Mouse (Mus musculus): ENCODE measurements at regions not wholly inside any gene's neighbourhood (a gene's known extent, or its start where the extent isn't known, plus 50 kb on each side); places are given as distances from the start of the nearest gene placed in this dataset.

DNA sequence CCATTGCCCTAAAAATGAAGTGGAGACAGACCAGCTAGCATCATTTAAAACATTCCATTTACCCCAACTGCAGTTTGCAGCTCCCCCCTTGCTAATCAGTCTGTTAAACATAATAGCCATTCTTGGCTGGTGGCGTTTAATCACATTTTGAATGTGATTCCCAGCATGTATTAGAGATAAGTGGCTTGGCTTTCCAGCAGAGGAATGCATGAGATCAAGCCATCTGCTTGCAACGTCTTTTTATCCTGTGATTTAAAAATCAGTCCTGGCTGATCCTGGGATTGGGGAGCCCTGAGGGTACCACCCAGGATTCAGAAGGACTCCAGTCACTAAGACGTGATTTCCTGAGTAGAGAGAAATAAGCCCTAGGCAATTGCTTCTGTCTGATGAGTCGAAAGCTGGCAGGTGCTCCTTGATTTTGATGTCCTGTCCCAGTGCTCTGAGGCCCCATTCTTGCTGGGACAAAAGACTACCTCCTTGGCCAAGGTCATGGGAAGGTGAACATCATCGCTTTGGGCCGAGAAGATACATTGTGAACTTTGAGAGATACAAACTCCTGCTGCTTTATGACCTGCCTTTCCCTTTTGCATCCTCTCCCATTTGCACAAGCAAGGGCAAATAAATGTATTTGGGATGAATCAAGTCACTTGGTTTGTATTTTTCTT lies 623.8 kb downstream of the Tmem132b start:
- no peak for DNase-seq (ENCODE audit: low spot score)

GRCm38 (mm10) chr5:126186111-126186510 lies 654.5 kb downstream of the Tmem132b start:
- DNase-seq (ENCODE audit: low spot score), result no peak

GRCm38 (mm10) chr5:126199876-126200275 lies 668.3 kb downstream of the Tmem132b start:
- DNase-seq (ENCODE audit: low spot score), result no peak

DNA sequence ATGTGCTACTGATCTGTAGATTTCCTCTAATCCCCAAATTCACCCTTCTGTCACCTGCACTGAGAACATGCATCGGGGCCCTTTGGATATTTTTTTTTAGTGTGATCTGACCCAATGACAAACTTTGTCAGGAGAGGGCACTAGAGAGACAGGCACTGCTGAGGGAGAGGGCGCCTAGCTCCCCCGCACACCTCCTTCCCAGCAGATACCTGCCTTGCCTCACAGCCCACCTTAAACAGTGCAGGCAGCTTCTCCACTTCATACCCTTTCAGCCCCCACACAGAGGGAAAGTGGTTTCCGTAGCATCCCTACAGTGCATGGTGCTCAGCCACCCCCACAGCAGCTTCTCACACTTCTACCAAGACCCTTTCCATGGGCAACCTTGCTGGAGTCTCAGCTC lies 670.0 kb downstream of the Tmem132b start:
- peak; percentile 0 for DNase-seq (ENCODE audit: low spot score)

- DNase-seq (ENCODE audit: low spot score), result no peak
These were observed 670.4 kb downstream of the Tmem132b start for GRCm38 (mm10) chr5:126201996-126202395.

DNA sequence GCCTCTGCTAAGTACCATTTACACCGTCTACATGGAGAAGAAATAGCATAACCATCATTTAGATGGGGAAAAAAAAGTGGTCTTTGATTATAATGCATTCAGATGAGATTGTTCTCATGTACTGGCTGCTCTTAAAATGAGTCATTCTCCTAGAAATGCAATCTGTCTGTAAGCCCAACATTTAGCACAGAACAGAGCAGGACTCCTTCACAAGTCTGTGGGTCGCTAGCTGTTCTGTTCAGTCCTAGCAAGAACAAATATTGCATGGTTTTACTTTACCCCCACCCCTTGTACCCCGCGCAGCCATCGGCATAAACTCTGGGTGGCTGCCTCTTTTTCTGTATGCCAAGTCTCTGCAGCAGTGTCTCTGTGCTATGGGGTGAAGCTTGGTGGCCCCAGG lies 685.4 kb downstream of the Tmem132b start:
- no peak for DNase-seq (ENCODE audit: low spot score)

GRCm38 (mm10) chr5:126217746-126218145 lies 686.2 kb downstream of the Tmem132b start:
- no peak for DNase-seq (ENCODE audit: low spot score)

- no peak for DNase-seq (ENCODE audit: low spot score)
These were observed 692.1 kb downstream of the Tmem132b start for GRCm38 (mm10) chr5:126223696-126224095.

- DNase-seq (ENCODE audit: low spot score), result no peak
These were observed 699.2 kb downstream of the Tmem132b start for GRCm38 (mm10) chr5:126230768-126231167.

GRCm38 (mm10) chr5:126238071-126238470 lies 706.5 kb downstream of the Tmem132b start:
- DNase-seq (ENCODE audit: low spot score), result no peak

DNA sequence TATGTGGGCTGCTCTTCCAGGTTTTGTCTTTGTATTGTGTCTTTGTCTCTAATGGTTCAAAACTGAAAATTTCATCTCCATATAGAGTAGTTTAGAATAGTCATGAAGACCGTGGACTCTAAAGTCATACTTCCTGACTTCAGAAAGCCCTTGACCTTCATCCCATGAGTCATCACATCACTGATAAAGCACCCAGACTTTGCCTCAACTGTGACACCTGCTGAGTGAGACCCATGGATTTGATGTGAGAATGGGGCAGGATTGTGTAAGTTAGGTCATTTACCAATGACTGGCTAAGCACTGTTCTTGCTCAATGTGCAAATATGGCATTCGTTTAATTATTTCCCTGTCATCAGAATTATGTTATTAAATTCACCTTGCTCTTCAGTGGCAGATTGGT lies 714.2 kb downstream of the Tmem132b start:
- DNase-seq (ENCODE audit: low spot score), result no peak

GRCm38 (mm10) chr5:126250331-126250730 lies 718.8 kb downstream of the Tmem132b start:
- DNase-seq (ENCODE audit: low spot score), result no peak

DNA sequence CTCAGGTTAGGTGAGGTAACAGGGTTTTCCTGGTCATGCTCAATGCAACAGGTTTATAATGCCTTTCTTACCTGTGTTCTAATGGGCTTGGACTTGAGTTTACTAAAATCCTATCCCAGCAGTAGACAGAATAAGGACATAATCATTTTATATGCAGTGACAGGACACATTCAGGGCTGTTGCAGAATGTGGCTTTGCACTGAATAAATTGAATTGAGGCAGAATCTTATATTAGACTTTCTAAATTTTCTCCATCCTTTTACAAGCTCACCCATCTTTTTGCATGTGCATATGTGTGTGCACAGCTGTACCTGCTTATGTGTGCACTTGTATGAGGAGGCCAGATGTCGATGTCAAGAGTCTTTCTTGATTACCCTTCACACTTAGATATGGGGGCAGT lies 723.1 kb downstream of the Tmem132b start:
- DNase-seq (ENCODE audit: low spot score), result no peak

DNA sequence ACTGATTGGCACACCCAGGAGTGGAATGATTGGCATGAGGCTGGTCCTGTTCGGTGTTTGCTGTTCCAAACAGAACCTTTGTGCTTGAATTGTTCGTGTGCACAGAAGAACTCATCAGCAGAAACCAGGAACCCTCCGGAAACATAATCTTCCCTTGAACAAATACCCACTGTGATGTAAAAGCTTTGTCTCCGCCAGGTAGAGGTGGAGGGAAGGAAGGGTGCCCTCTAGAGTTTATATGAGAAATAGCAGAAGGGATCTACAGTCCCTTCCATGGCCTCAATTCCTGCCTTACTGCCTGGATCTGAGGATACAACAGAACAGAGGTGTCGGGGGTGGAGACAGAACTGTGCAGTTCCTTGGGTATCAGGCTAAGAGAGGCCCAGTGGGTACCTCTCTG lies 726.3 kb downstream of the Tmem132b start:
- DNase-seq (ENCODE audit: low spot score), result no peak

GRCm38 (mm10) chr5:126266471-126266870 lies 734.9 kb downstream of the Tmem132b start:
- no peak for DNase-seq (ENCODE audit: low spot score)

DNA sequence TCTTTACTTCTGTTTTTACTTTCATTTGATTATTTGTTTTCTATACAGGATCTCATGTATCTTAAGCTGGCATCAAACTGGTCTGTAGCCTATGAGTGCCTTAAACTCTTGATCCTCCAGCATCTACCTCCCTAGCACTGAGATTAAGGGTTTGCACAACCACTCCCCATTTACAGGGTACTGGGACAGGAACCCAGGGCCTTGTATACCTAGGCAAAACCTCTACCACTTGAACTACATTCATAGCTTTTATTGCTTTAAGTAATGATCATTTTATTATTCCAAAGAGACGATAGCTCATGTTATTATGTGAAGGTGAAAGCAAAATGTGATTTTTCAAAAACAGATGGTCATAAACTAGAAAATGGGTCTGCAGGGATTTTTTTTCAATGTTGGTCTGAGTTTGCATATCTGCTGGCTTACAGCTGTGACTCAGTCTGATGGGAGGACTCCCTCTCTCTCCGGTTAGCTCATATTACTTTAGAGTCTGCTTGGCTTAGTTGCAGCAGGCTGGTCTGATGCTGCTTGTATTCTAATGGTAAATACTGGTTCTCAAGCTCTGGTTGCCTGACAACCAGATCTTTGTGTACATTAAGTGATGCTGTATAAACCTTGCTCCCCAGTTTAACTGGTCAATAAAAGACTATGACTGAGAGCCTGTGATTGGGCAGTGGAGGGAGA lies 735.5 kb downstream of the Tmem132b start:
- DNase-seq (ENCODE audit: low spot score), result no peak

DNA sequence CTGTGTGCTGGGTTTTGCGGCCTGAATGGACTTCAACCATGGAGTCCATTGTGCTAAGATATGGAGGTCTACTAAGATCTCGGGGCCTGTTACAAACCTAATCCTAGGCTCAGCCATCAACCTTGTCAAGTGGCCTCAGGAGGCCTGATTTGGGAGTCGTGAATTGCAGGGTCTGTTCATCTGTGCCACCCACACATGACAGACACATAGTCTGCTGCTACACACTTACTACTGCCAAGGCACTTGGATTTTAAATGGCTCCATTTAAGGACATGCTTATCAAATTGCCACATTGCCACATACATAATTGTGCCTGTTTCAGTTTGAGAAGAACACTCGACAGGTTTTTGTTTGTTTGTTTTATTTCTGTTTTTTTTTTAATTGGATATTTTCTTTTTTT lies 737.0 kb downstream of the Tmem132b start:
- DNase-seq (ENCODE audit: low spot score), result no peak

- DNase-seq (ENCODE audit: low spot score), result no peak
These were observed 742.7 kb downstream of the Tmem132b start for GRCm38 (mm10) chr5:126274316-126274715.

DNA sequence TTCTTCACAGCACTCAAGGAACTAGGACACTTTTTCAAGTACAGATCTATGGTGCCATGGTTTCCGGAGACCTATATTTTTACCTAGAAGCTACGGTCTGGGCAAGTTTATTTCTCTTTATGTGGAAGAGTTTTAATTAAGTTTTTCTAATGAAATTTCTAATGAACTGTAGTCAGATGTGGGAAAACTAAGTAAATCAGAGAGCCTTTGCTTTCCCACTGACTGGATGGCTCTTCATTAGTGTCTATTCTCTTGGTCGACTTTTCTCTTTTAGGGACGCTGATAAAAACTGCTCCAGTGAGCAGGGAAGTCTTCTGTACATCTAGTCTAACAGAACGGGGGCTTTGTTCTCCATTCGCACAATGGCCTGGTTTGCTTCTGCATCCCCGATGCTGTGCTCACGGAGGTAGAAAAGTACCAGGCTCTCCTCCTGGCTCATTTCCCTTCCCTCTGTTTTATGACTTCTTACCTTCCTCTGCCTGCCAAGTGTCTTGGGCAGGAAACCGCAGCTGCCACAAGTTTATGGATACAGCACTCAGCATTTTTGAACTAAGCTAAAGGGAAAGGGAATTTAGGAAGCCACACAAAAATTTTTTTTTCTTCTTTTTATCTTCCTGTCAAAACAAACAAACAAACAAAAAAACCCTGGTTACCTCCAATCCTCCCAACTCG lies 749.6 kb downstream of the Tmem132b start:
- DNase-seq (ENCODE audit: low spot score), result no peak

DNA sequence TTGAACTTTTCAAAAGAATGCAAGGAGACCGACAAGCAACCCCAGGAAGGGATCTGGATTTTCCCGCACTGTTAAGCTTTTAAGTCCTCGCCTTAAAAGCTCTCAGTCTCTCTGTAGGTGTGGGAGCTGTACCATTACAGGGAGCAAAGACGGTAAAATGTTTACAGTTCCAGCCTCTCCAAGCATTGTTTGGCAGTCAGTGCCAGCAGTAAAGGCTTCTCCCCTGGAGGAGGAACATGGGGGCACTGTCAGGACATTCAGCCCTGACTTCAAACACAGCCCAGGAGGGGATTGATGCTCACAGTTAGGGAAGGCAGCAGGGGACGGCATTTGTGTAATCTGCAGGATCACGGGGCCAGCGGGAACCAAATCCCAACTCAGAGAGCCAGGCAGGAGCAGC lies 750.2 kb downstream of the Tmem132b start:
- DNase-seq (ENCODE audit: low spot score), result no peak

DNA sequence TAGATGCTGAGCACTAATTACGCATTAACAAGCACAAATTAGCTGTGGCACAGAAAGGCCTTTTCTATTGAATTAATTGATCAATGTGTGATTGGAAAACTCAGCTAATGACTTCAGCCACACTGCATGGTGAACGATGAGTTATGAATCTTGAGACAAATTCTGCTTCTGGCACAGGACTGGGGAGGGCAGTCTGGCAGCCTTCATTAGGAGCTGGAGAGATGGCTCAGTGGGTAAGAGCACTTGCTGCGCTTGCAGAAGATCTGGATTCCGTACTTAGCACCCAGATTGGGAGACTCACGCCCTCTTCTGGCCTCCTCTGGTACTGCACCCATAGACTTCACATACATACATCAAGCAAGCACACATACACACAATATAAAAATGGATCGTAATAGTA lies 793.3 kb downstream of the Tmem132b start:
- no peak for DNase-seq (ENCODE audit: low spot score)

GRCm38 (mm10) chr5:126328276-126328675 lies 796.7 kb downstream of the Tmem132b start:
- DNase-seq (ENCODE audit: low spot score), result no peak

GRCm38 (mm10) chr5:126335091-126335490 lies 803.5 kb downstream of the Tmem132b start:
- no peak for DNase-seq (ENCODE audit: low spot score)

All from ovary, postnatal 14 days (tissue).